Mouse (Mus musculus) urinary bladder, postnatal 10 days (tissue): ENCODE results near the gene Ovgp1.
A peak's percentile ranks its signal among the peaks of the same experiment; 100 is the strongest.
"Not testable (repeated sequence)": the region's sequence is repeated elsewhere in the genome, so short reads cannot be mapped to it uniquely, and the experiment has no call there.

Experiments
- DNase-seq: peaks from one replicate; pipeline ENCODE4 v3.0.0; 2022; ENCODE audit warnings: low spot score

The Ovgp1 gene

GRCm38 (mm10) chr3:105973411-105973810 is at the start of gene Ovgp1:
Ovgp1 (plus strand) TSS chr3:105973711.
- no peak for DNase-seq

GRCm38 (mm10) chr3:105924616-105925015 is 48.9 kb upstream of the Ovgp1 start:
- DNase-seq = no peak

GRCm38 (mm10) chr3:105927561-105928194 is 45.8 kb upstream of the Ovgp1 start:
- no peak for DNase-seq

GRCm38 (mm10) chr3:105928195-105928569 is 45.3 kb upstream of the Ovgp1 start:
- DNase-seq = no peak

DNA sequence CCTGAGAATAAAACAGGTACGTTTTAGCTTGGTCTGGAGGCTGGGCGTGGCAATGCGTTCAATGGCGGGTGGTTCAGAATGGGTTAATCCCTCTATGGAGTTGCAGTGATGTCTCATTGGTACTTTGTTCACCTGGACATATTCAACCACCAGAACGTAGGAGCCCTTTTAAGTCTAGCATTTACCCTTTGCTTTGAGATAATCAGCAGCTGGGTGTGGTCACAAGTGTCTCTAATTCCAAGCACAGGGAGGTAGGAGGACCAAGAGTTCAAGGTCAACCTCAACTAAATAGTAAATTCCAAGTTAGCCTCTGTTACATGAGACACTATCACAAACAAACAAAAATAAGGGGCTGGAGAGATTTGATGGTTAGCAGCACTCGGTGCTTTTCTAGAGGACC is 44.7 kb upstream of the Ovgp1 start:
- DNase-seq = no peak

GRCm38 (mm10) chr3:105929821-105930220 is 43.7 kb upstream of the Ovgp1 start:
- DNase-seq = no peak

- no peak for DNase-seq
Measured at GRCm38 (mm10) chr3:105931095-105931494, 42.4 kb upstream of the Ovgp1 start.

GRCm38 (mm10) chr3:105932240-105933071 is 41.1 kb upstream of the Ovgp1 start, which contains the start of gene I830077J02Rik:
I830077J02Rik (minus strand) TSS chr3:105932664.
- no peak for DNase-seq

- DNase-seq = no peak
Measured at GRCm38 (mm10) chr3:105933926-105934325, 39.6 kb upstream of the Ovgp1 start.

DNA sequence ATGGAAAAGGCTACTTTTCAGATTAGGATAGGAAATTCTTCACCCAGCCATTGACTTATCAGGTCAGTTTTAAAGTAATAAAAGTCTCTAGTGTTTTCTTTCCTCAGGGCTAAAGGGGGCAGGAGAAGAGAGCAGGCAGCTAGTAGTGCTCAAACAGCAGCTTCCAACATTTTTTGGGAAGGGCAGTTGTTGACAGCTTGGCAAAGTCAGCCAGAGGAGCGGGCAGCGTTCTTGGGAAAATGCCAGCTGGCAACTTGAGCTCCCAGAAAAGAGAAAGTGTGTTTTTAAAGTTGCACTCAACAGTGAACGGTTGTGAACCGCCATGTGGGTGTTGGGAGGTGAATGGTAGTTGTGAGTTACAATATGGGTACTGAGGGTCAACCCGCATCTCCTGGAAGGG is 38.5 kb upstream of the Ovgp1 start:
- no peak for DNase-seq

DNA sequence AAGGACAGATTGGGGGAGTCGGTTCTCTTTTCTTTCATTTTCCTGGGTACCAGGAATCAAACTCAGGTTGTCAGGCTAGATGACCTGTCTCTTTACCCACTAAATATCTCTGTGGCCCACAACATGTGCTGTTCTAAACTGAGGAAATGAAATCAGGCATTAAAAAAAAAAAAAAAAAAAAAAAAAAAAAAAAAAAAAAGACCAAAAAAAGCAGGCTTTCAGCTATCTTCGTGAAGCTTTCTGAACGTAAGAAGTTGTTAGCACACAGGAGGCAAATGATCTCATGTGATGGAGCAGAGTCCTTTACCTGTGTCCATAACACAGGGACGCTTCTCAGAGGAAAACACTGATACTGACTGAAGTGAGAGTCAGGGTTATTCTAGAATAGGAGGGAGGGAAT is 37.4 kb upstream of the Ovgp1 start:
- DNase-seq = no peak

DNA sequence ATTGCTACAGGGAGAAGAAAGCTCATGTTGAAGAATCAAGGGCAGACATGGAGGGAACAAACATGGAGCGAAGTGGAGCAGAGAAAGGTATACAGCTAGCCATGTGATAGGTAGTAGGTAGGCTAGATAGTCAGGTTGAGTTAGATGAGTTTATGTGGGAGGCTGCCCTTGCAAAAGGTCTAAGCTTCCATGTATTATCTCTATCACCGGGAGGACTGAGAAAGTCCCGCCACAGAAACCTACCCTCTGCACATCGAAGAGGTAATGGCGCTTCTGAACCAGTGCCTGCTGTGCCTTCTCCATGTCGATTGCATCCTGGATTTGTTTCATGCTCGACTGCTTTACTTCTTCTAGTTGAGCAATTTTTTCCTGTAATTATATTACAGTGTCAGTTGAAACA is 22.2 kb upstream of the Ovgp1 start:
- no peak for DNase-seq

GRCm38 (mm10) chr3:105957235-105957634 is 16.3 kb upstream of the Ovgp1 start:
- no peak for DNase-seq

DNA sequence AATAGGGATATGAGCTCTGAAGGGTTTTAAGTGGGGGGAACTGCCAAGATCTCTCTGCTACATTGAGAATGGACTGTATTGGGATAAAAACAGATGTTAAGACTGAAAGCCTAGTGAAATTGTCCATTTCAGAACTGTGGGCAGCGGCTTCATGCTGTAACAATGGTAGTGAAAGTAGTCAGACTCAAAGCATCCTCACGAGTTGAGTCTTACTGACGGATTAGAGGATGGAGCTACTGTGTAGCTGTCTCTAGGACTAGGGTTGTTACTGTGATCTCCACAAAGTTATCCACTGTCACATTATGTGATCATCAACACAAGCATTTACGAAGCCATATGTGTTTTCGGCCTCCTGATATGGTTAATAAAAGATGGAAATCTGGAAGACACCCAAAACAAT is 15.3 kb upstream of the Ovgp1 start:
- DNase-seq = no peak

DNA sequence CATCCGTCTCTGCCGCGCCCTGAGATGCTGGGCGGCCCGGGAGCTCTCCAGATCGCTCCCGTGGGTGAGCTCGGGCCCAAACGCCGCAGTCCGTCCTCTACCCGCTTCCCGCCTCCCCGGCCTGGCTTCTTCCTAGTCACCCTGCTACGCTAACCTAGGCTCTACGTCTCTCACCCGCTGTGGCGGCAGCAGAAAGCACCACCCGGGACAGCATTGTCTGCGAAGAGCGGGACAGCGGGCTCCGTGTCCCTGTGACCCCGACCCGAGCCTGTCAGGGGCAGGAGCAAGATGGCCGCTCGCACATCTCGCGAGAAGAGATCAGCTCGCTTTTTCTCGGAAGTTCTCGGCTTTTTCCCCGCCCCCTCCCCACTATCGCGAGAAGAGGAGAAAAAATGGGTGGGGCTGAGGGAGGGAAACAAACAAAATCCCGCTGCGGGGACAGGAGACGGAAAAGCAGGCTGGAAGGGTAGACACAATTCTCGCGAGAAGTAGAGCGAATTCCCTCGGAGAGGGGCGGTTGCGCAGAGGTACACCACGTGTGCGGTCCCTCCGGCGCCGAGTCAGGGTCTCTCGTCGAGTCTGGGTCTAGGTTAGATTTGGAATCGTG is 14.4 kb upstream of the Ovgp1 start, which contains the start of gene Wdr77:
Gene Wdr77 (plus strand): TSS at position 396 of the 607 bp plus-strand sequence.
- DNase-seq = peak; percentile 80

GRCm38 (mm10) chr3:105959585-105959984 is 13.9 kb upstream of the Ovgp1 start:
- DNase-seq = no peak

DNA sequence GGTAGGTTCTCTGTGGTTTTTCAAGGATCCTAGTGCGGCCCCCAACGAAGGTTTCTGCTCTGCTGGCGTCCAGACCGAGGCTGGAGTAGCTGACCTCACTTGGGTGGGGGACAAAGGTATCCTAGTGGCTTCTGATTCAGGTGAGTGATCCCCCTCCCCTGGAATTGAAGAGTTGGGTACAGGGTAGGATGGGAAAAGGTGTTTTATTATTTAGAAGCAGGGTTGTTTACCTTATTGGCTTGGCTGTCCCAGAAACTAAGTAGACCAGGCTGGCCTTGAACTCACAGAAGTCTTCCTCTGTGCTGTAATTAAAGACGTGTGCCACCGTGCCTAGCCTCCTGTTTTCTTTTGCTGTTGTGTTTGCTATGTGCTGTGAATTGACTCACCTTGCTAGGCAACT is 13.5 kb upstream of the Ovgp1 start, which contains the start of gene Atp5f1:
Gene Atp5f1 (minus strand): TSS at position 101 of the 400 bp plus-strand sequence.
- DNase-seq = no peak

DNA sequence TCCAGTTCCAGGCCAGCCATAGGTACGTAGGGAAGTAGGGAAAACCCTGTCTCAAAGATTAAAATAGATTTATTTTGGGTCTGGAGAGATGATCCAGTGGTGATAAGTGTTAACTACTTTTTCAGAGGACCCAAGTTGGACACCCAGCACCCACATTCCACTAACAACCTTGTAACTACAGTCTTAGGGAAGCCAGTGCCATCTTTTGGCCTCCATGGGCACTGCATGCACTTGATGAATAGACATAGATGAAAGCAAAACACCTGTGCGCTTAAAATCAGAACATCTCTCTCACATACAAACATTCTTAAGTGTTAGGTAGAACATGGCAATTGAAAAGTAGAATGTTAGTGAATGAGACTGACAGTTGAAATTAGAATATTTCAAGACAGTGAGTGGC is 12.8 kb upstream of the Ovgp1 start:
- no peak for DNase-seq

DNA sequence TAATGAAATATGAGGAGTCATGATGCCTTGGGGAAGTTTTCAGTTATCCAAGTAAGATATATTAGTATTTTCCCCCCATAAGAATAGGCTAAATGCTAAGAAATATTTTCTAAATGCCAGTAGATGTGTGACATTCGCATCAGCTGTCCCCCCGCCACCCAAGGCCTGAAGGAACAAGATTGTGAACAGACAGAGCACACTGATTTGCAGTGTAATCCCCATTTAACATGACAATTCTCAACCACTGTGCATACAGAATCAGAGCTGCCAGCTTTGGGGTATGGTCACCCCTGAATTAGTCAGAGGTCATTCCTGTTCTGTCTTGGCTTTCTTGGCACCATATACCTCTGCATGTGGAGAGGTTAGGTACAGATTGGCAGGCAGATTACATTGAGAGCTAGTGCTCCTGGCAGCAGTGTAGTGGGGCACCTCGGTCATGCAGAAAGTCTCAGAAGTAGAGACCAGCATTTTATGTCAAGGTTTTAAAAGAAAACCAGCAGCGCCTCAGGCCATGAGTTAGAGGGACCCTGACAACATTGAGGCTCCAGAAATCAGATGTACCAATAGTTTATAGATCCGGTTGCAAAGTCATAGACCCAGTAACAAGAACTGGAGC is 1.6 kb upstream of the Ovgp1 start:
- DNase-seq = no peak

DNA sequence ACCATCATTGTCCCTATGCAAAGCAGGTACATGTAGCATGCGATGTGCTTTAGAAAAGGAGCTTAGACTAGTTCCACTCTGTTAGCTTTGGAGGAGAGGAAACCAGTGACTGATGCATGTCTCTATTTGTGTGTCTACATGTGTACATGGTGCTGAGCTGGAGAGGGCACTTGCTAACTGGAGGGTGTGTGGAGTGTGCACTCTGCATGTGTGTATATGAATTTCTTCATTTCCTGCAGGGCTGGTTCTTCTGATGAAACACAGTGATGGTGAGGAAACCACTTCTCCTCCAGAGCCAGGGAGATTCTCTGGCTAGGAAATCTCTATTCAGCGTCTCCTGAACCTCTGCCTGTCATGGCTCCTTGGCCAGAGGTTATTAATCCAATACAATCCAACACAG is 663 bp downstream of the Ovgp1 start:
- DNase-seq = no peak

DNA sequence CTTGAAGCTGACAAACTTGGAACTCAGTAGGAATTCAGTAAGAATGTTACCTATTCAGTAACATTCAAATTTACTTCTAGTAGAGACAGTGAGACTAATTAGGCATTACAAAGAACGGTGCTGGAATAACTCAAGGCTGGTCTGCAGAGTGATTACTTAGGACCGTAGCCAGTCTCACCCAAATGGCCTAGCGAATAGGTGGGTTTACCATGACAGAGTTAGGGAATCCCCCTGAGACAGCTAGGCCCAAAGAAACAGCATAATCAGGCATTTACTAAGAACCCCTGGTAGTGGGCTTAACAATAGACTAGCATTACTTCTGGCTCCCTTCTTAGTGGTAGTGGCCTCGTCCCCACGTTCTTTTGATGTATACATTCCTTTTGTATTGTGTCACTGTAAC is 16.1 kb downstream of the Ovgp1 start:
- not testable (repeated sequence) for DNase-seq

DNA sequence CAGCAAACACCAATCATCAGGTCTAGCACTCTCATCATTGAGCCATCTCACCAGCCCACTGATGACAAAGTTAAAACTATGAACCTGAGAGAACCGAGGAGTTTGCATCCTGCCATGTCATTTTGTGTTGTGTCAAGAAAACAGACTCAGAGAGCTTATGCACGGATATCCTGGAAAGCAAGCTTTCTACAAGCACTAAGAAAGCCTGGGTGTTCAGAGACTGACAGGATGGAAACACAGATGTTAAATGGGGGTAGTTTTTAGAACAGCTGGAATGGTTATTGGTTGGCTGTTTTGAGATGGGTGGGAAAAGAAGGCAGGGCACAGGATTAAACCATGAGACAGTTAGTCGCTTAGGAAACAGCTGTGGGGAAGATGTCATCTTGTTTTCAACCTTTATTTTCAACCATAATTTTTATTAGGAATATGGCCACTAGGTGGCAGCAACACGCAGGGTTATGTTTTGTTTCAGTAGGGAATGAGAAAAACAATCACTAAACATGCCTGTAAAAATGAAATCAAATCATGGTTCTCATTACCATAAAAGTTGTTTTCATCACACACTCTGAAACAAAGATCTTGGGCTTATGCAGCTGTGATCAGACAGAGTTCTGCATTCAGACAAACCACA is 18.3 kb downstream of the Ovgp1 start:
- DNase-seq = no peak
